Mouse (Mus musculus): ENCODE measurements at regions not wholly inside any gene's neighbourhood (a gene's known extent, or its start where the extent isn't known, plus 50 kb on each side); places are given as distances from the start of the nearest gene placed in this dataset.
"Not testable (repeated sequence)": the region's sequence is repeated elsewhere in the genome, so short reads cannot be mapped to it uniquely, and the experiment has no call there.

DNA sequence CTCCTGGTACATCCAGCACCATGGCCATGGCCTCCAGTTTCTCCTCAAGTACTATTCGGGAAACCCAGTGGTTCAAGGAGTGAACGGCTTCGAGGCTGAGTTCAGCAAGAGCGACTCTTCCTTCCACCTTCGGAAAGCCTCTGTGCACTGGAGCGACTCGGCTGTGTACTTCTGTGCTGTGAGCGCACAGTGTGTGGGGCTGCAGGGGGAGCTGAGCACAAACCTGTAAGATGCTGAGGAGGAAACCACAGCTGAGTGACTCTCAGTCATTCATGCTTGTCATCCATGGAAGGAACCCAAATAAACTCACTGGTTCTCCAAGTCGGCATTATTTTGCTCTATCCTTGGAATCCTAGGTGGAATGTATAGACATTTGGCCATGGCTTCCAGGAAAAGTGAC lies 765.5 kb downstream of the Dad1 start:
- H3K27ac ChIP-seq (ENCODE audit: low read length); H3K4me3 ChIP-seq (ENCODE audit: low read length); H3K9me3 ChIP-seq (ENCODE audit: control insufficient read depth, low read length); H3K27me3 ChIP-seq (replicated peaks; ENCODE audit: control insufficient read depth, insufficient read depth, low read length); H3K4me2 ChIP-seq (ENCODE audit: low read depth, low read length); H3K4me1 ChIP-seq (ENCODE audit: control insufficient read depth, insufficient read depth, low read length); H3K9ac ChIP-seq (ENCODE audit: low read depth, low read length); ATAC-seq; H3K36me3 ChIP-seq (ENCODE audit: control insufficient read depth, insufficient read depth, low read length): not testable (repeated sequence)
- WGBS: 95% methylated on average over 7 of the region's 9 CpGs

DNA sequence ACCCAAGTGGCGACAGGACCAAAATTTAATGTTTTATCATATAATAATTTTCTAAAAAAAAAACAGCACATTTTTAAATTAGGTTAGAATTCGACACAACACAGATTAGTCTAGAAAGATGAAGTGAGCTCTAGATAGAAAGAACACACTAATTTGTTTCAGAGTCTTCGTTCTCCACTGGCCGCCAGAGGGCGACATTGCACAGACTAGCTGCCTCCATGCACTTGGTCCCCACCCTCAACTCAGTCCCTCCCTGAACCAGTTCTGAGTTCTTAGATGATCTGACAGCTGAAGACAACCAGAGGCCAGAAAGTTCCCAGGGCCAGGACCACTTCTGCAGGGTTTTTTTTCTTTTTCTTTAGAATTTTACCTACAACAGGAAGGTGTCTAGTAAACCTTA lies 766.3 kb downstream of the Dad1 start:
- 27% methylated on average over 5 of the region's 5 CpGs for WGBS
- not testable (repeated sequence) for ATAC-seq

DNA sequence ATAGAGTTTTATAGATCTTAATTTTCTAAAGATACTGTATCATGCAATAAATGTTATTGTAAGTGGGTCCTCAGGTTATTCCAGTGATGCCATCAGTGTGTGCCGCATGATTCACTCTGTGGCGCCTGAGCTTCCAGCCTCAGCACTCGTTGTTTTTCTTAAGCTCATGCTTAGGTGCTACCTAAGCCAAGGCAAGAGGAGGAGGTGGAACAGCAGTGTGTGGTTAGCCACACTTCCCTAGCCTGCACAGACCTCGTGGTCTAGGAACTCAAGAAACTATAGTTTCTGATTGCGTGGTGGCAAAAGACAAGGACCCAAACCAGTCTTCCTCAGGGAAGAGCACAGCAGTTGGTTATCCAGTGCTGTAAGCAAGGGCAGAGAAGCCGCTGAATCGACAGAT lies 779.7 kb downstream of the Dad1 start:
- H3K4me2 ChIP-seq (ENCODE audit: low read depth, low read length); H3K27me3 ChIP-seq (replicated peaks; ENCODE audit: control insufficient read depth, insufficient read depth, low read length); H3K4me1 ChIP-seq (ENCODE audit: control insufficient read depth, insufficient read depth, low read length); H3K9ac ChIP-seq (ENCODE audit: low read depth, low read length); ATAC-seq; H3K4me3 ChIP-seq (ENCODE audit: low read length); H3K27ac ChIP-seq (ENCODE audit: low read length); H3K36me3 ChIP-seq (ENCODE audit: control insufficient read depth, insufficient read depth, low read length); H3K9me3 ChIP-seq (ENCODE audit: control insufficient read depth, low read length): not testable (repeated sequence)
- WGBS: 90% methylated on average over 7 of the region's 7 CpGs

More for the DNA sequence above, 766.3 kb downstream of the Dad1 start:
- not testable (repeated sequence) for H3K4me3 ChIP-seq (ENCODE audit: low read length); H3K36me3 ChIP-seq (ENCODE audit: control insufficient read depth, insufficient read depth, low read length); H3K4me1 ChIP-seq (ENCODE audit: control insufficient read depth, insufficient read depth, low read length); H3K9me3 ChIP-seq (ENCODE audit: control insufficient read depth, low read length); H3K27ac ChIP-seq (ENCODE audit: low read length); H3K4me2 ChIP-seq (ENCODE audit: low read depth, low read length); H3K9ac ChIP-seq (ENCODE audit: low read depth, low read length); H3K27me3 ChIP-seq (replicated peaks; ENCODE audit: control insufficient read depth, insufficient read depth, low read length)

DNA sequence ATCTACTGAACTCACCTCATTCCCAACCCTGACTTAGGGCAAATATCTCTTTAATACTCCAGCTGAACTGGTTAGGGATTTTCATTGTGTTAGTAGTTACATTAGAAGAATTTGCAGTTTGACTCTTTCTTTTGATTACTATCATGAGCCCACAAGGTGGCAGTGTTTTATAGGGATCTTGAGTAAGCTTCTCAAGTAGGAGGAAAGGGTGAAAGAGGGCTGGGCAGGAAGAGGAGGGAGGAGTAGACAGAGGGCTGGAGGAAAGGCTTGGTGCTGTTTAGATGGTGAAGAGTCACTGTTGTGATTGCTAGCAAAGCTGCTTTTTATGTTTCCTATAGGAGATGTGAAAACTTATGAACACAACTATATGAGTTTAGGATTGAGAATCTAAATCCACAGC lies 793.1 kb downstream of the Dad1 start:
- not testable (repeated sequence) for ATAC-seq; H3K9me3 ChIP-seq (ENCODE audit: control insufficient read depth, low read length); H3K4me2 ChIP-seq (ENCODE audit: low read depth, low read length); H3K27me3 ChIP-seq (replicated peaks; ENCODE audit: control insufficient read depth, insufficient read depth, low read length); H3K4me1 ChIP-seq (ENCODE audit: control insufficient read depth, insufficient read depth, low read length); H3K9ac ChIP-seq (ENCODE audit: low read depth, low read length); H3K36me3 ChIP-seq (ENCODE audit: control insufficient read depth, insufficient read depth, low read length); H3K4me3 ChIP-seq (ENCODE audit: low read length); H3K27ac ChIP-seq (ENCODE audit: low read length)

DNA sequence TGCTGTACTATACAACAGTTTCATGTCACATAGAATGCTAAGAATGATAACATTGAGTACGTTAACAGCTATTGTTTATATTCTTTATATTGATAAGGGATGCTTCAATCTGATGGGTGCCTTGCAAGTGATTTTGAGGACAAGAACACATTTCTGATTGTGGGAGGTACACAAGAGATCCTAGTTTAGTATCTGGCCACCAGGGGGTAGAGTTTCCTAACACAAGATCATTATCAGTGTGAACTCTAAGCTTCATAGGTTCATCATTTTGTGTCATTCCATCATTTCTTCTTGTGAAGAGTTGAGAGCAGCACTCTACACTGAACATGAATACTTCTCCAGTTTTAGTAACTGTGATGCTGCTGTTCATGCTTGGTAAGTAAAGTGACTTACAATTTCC lies 799.9 kb downstream of the Dad1 start:
- 81% methylated on average over 1 of the region's 1 CpGs for WGBS
- no peaks in the 10 kb centered on the region for H3K4me1 ChIP-seq (ENCODE audit: control insufficient read depth, insufficient read depth, low read length)
- no peaks in the 10 kb centered on the region for H3K36me3 ChIP-seq (ENCODE audit: control insufficient read depth, insufficient read depth, low read length)
- no peak overlapping the region for H3K4me3 ChIP-seq (ENCODE audit: low read length)
- H3K27me3 ChIP-seq (replicated peaks; ENCODE audit: control insufficient read depth, insufficient read depth, low read length): no peaks in the 10 kb centered on the region
- ATAC-seq: no peak
- no peak overlapping the region for H3K4me2 ChIP-seq (ENCODE audit: low read depth, low read length)
- H3K9ac ChIP-seq (ENCODE audit: low read depth, low read length): no peak overlapping the region
- H3K9me3 ChIP-seq (ENCODE audit: control insufficient read depth, low read length): no peaks in the 10 kb centered on the region
- H3K27ac ChIP-seq (ENCODE audit: low read length): no peak overlapping the region

DNA sequence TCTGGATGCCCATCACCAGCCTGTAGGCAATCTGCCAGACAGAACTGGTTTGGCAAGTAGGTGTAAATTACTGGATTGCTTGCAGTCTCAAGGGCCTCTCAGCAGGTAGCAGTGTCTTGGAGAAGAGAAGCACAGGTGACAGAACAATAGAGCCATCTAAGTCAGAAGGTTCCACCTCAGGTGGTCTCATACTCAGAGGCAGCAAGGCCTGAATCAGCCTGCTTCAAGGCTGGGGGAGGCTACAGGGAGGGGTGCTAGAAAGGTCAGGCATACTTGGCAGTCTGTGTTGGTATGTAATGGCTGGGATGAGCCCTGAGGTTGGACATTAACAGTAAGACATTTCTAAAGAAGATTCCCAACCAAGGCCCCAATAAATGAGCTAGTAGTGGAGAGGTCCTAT lies 814.3 kb downstream of the Dad1 start:
- not testable (repeated sequence) for H3K36me3 ChIP-seq (ENCODE audit: control insufficient read depth, insufficient read depth, low read length); H3K4me1 ChIP-seq (ENCODE audit: control insufficient read depth, insufficient read depth, low read length); H3K9ac ChIP-seq (ENCODE audit: low read depth, low read length); H3K4me3 ChIP-seq (ENCODE audit: low read length); H3K27me3 ChIP-seq (replicated peaks; ENCODE audit: control insufficient read depth, insufficient read depth, low read length); H3K4me2 ChIP-seq (ENCODE audit: low read depth, low read length); H3K27ac ChIP-seq (ENCODE audit: low read length); H3K9me3 ChIP-seq (ENCODE audit: control insufficient read depth, low read length); ATAC-seq

DNA sequence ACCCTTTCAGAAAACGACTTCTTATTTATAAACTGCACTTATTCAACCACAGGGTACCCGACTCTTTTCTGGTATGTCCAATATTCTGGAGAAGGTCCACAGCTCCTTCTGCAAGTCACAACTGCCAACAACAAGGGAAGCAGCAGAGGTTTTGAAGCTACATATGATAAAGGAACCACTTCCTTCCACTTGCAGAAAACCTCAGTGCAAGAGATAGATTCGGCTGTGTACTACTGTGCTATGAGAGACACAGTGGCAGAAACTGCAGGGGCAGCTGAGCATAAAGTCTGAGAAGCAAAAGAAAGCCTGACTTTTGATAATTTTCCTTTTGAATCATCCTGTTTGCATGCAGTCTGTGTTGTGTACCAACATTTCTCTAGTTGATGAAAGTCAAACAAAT lies 823.8 kb downstream of the Dad1 start:
- H3K27me3 ChIP-seq (replicated peaks; ENCODE audit: control insufficient read depth, insufficient read depth, low read length); H3K27ac ChIP-seq (ENCODE audit: low read length); H3K9me3 ChIP-seq (ENCODE audit: control insufficient read depth, low read length); H3K4me2 ChIP-seq (ENCODE audit: low read depth, low read length); H3K9ac ChIP-seq (ENCODE audit: low read depth, low read length); H3K4me3 ChIP-seq (ENCODE audit: low read length); ATAC-seq; H3K4me1 ChIP-seq (ENCODE audit: control insufficient read depth, insufficient read depth, low read length); H3K36me3 ChIP-seq (ENCODE audit: control insufficient read depth, insufficient read depth, low read length): not testable (repeated sequence)
- whole genome bisulfite sequencing: 77% methylated on average over 2 of the region's 3 CpGs

DNA sequence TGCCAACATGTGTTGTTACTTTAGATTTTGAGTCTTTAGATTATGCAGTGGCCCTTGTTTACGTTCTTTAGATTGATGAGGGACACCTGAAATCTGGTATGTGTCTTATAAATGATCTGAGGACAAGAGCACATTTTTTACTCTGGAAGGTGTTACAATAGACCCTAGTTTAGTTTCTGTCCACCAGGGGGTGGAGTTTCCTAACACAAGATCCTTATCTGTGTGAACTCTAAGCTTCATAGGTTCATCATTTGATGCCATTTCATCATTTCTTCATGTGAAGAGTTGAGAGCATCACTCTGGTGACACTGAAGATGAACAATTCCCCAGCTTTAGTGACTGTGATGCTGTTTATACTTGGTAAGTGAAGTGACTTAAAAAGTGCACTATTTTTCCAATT lies 825.5 kb downstream of the Dad1 start:
- not testable (repeated sequence) for H3K36me3 ChIP-seq (ENCODE audit: control insufficient read depth, insufficient read depth, low read length); ATAC-seq; H3K27ac ChIP-seq (ENCODE audit: low read length); H3K27me3 ChIP-seq (replicated peaks; ENCODE audit: control insufficient read depth, insufficient read depth, low read length); H3K4me1 ChIP-seq (ENCODE audit: control insufficient read depth, insufficient read depth, low read length); H3K4me2 ChIP-seq (ENCODE audit: low read depth, low read length); H3K4me3 ChIP-seq (ENCODE audit: low read length); H3K9me3 ChIP-seq (ENCODE audit: control insufficient read depth, low read length); H3K9ac ChIP-seq (ENCODE audit: low read depth, low read length)
- WGBS: 50% methylated on average over 1 of the region's 1 CpGs

DNA sequence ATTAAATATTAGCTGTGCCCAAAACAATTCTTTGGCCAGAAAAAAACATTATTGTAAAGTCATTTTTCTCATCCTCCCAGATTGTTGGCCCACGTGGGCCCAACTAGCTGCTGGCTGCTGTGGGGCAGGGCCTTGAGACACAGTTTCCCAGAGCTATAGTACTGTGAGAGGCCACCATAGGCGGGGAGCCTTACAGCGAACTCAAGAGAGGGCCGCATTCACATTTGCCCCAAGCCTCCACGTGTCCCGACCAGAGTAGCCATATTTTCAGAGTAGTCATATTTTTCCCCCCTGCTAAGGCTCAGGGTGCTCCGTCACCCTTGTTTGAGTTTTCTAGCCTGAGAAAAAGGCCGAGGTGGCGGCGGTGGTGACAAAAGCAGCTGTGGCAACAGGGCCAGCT lies 826.3 kb downstream of the Dad1 start:
- not testable (repeated sequence) for H3K4me1 ChIP-seq (ENCODE audit: control insufficient read depth, insufficient read depth, low read length); H3K36me3 ChIP-seq (ENCODE audit: control insufficient read depth, insufficient read depth, low read length); ATAC-seq; H3K4me3 ChIP-seq (ENCODE audit: low read length); H3K27ac ChIP-seq (ENCODE audit: low read length); H3K4me2 ChIP-seq (ENCODE audit: low read depth, low read length); H3K9ac ChIP-seq (ENCODE audit: low read depth, low read length); H3K9me3 ChIP-seq (ENCODE audit: control insufficient read depth, low read length); H3K27me3 ChIP-seq (replicated peaks; ENCODE audit: control insufficient read depth, insufficient read depth, low read length)
- WGBS: 81% methylated on average over 10 of the region's 10 CpGs

DNA sequence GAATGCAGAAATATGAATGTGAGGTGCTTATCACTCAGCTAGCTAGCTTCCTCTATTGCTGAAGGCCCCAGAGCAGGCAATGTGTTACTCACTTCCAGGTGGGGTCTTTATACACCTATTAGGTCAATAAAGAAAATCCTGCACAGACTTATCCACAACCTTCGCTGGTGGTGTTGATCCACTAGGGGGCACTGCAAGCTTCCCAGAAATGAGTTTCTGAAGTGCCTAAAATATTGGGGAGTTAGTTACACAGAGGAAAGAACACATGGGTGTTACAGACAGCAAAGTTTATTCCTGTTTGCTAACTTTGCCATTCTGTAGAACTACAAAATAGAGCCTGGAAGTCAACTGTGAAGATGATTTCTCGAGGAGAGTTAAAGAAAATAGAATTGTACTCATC lies 836.9 kb downstream of the Dad1 start:
- not testable (repeated sequence) for H3K9ac ChIP-seq (ENCODE audit: low read depth, low read length); H3K9me3 ChIP-seq (ENCODE audit: control insufficient read depth, low read length); H3K4me1 ChIP-seq (ENCODE audit: control insufficient read depth, insufficient read depth, low read length); H3K4me3 ChIP-seq (ENCODE audit: low read length); H3K27ac ChIP-seq (ENCODE audit: low read length); H3K36me3 ChIP-seq (ENCODE audit: control insufficient read depth, insufficient read depth, low read length); ATAC-seq; H3K27me3 ChIP-seq (replicated peaks; ENCODE audit: control insufficient read depth, insufficient read depth, low read length); H3K4me2 ChIP-seq (ENCODE audit: low read depth, low read length)
- 57% methylated on average over 1 of the region's 2 CpGs for WGBS
